Mouse (Mus musculus) hindbrain, embryonic 14.5 days (tissue): ENCODE measurements at regions not wholly inside any gene's neighbourhood (a gene's known extent, or its start where the extent isn't known, plus 50 kb on each side); places are given as distances from the start of the nearest gene placed in this dataset.

Experiments used
- ATAC-seq: fragments of 200-750 bp; cut with Nextera tagmentation; 2 replicates; pipeline ENCODE4 v1.8.0; 2017; ENCODE audit warnings: moderate number of reproducible peaks, mild to moderate bottlenecking, moderate TSS enrichment, moderate library complexity; ENCODE audit not compliant: low FRiP score
- DNase-seq: peaks from one replicate; pipeline ENCODE4 v3.0.0-alpha.2; 2015; ENCODE audit warnings: low spot score
- H3K27ac ChIP-seq: fragments of 300-500 bp; sonication (generic); 2 replicates; pipeline ENCODE4 v1.5.1; 2014; ENCODE audit warnings: mild to moderate bottlenecking, moderate library complexity
- H3K27me3 ChIP-seq: fragments of 300-500 bp; sonication (generic); 2 replicates; pipeline ENCODE4 v1.6.1; 2014; ENCODE audit warnings: mild to moderate bottlenecking, low read length, mixed read lengths; ENCODE audit not compliant: control insufficient read depth, insufficient read depth
- H3K36me3 ChIP-seq: fragments of 300-500 bp; sonication (generic); replicated peaks from 2 replicates; pipeline ENCODE4 v1.6.1; 2014; ENCODE audit not compliant: control insufficient read depth, insufficient read depth
- H3K4me1 ChIP-seq: fragments of 300-500 bp; sonication (generic); replicated peaks from 2 replicates; pipeline ENCODE4 v1.6.1; 2014; ENCODE audit warnings: antibody characterized with exemption, low read length, mixed read lengths; ENCODE audit not compliant: control insufficient read depth, insufficient read depth
- H3K4me2 ChIP-seq: fragments of 300-500 bp; sonication (generic); replicated peaks from 2 replicates; pipeline ENCODE4 v1.6.1; 2014; ENCODE audit warnings: mild to moderate bottlenecking, moderate library complexity
- H3K4me3 ChIP-seq: fragments of 300-500 bp; sonication (generic); replicated peaks from 2 replicates; pipeline ENCODE4 v1.5.1; 2014; ENCODE audit warnings: mild to moderate bottlenecking, low read length
- H3K9ac ChIP-seq: fragments of 300-500 bp; sonication (generic); 2 replicates; pipeline ENCODE4 v1.6.1; 2014
- H3K9me3 ChIP-seq: fragments of 300-500 bp; sonication (generic); 2 replicates; pipeline ENCODE4 v1.6.1; 2016; ENCODE audit warnings: low read length; ENCODE audit not compliant: control insufficient read depth
- WGBS: fragments of 180-500 bp; shearing (Covaris S2); extraction: QIAGEN DNeasy Blood & Tissue Kit; methylation state at CpG from one replicate; pipeline ENCODE4 v1.1.7; 2014; 5-methylcytosine and 5-hydroxymethylcytosine counted together

- ATAC-seq: no peak
- H3K4me2 ChIP-seq: no peak overlapping the region
- H3K4me3 ChIP-seq: no peak overlapping the region
- H3K4me1 ChIP-seq: no peaks in the 10 kb centered on the region
- no peak overlapping the region for H3K9ac ChIP-seq
- H3K36me3 ChIP-seq: no peaks in the 10 kb centered on the region
- H3K27me3 ChIP-seq: no peaks in the 10 kb centered on the region
- H3K27ac ChIP-seq: no peak overlapping the region
- H3K9me3 ChIP-seq: no peaks in the 10 kb centered on the region
- WGBS: 86% methylated on average over 1 of the region's 1 CpGs
- DNase-seq: no peak
Measured at GRCm38 (mm10) chr3:156341484-156341883, 220.1 kb upstream of the Negr1 start.

GRCm38 (mm10) chr3:156351727-156352126 is 209.9 kb upstream of the Negr1 start:
- Histone ChIP-seq H3K27ac (no peak overlapping the region), H3K4me2 (no peak overlapping the region), H3K9ac (no peak overlapping the region), H3K4me1 (0 out of 2 replicates have a peak, but pooled peaks cover 5% of the 10 kb centered on the region), H3K36me3 (no peaks in the 10 kb centered on the region), H3K9me3 (no peaks in the 10 kb centered on the region), H3K27me3 (no peaks in the 10 kb centered on the region), H3K4me3 (no peak overlapping the region)
- 64% methylated on average over 4 of the region's 4 CpGs for WGBS
- no peak for ATAC-seq
- no peak for DNase-seq

GRCm38 (mm10) chr3:156353430-156353829 is 208.2 kb upstream of the Negr1 start:
- no peak for ATAC-seq
- DNase-seq: no peak
- Histone ChIP-seq H3K27me3 (no peaks in the 10 kb centered on the region), H3K4me1 (0 out of 2 replicates have a peak, but pooled peaks cover 5% of the 10 kb centered on the region), H3K4me2 (no peak overlapping the region), H3K9ac (no peak overlapping the region), H3K36me3 (no peaks in the 10 kb centered on the region), H3K27ac (no peak overlapping the region), H3K9me3 (no peaks in the 10 kb centered on the region), H3K4me3 (no peak overlapping the region)
- 55% methylated on average over 3 of the region's 3 CpGs for WGBS

- no peak for DNase-seq
- H3K4me3 ChIP-seq: no peak overlapping the region
- 54% methylated on average over 9 of the region's 9 CpGs for WGBS
Measured at GRCm38 (mm10) chr3:156353841-156354473, 207.6 kb upstream of the Negr1 start.

GRCm38 (mm10) chr3:156368669-156369343 is 192.8 kb upstream of the Negr1 start:
- Histone ChIP-seq H3K4me2 (no peak overlapping the region), H3K9me3 (no peaks in the 10 kb centered on the region), H3K36me3 (no peaks in the 10 kb centered on the region), H3K4me3 (no peak overlapping the region), H3K27ac (no peak overlapping the region), H3K9ac (no peak overlapping the region), H3K27me3 (no peaks in the 10 kb centered on the region), H3K4me1 (no peaks in the 10 kb centered on the region)
- DNase-seq (no peak), ATAC-seq (no peak)
- 84% methylated on average over 3 of the region's 3 CpGs for WGBS

More at GRCm38 (mm10) chr3:156353841-156354473, 207.6 kb upstream of the Negr1 start:
- 0 out of 2 replicates have a peak, but pooled peaks cover 5% of the 10 kb centered on the region for H3K4me1 ChIP-seq
- H3K36me3 ChIP-seq: no peaks in the 10 kb centered on the region
- no peak overlapping the region for H3K27ac ChIP-seq
- H3K9me3 ChIP-seq: no peaks in the 10 kb centered on the region
- no peak overlapping the region for H3K9ac ChIP-seq
- 0 out of 2 replicates have a peak, but pooled peaks have one; percentile 14 for ATAC-seq
- H3K27me3 ChIP-seq: no peaks in the 10 kb centered on the region
- no peak overlapping the region for H3K4me2 ChIP-seq

GRCm38 (mm10) chr3:156376717-156377116 is 184.9 kb upstream of the Negr1 start:
- no peak overlapping the region for H3K4me2 ChIP-seq
- no peaks in the 10 kb centered on the region for H3K9me3 ChIP-seq
- no peak overlapping the region for H3K27ac ChIP-seq
- H3K9ac ChIP-seq: no peak overlapping the region
- no peaks in the 10 kb centered on the region for H3K4me1 ChIP-seq
- ATAC-seq (no peak), DNase-seq (no peak)
- no peak overlapping the region for H3K4me3 ChIP-seq
- no peaks in the 10 kb centered on the region for H3K27me3 ChIP-seq
- H3K36me3 ChIP-seq: no peaks in the 10 kb centered on the region

- Histone ChIP-seq H3K4me3 (no peak overlapping the region), H3K4me2 (no peak overlapping the region), H3K36me3 (no peaks in the 10 kb centered on the region), H3K4me1 (no peaks in the 10 kb centered on the region), H3K9ac (no peak overlapping the region), H3K27me3 (no peaks in the 10 kb centered on the region), H3K27ac (no peak overlapping the region), H3K9me3 (no peaks in the 10 kb centered on the region)
- ATAC-seq (no peak), DNase-seq (no peak)
Measured at GRCm38 (mm10) chr3:156382919-156383318, 178.7 kb upstream of the Negr1 start.

- Histone ChIP-seq H3K27me3 (no peaks in the 10 kb centered on the region), H3K4me3 (no peak overlapping the region), H3K36me3 (no peaks in the 10 kb centered on the region), H3K9ac (no peak overlapping the region), H3K4me1 (no peaks in the 10 kb centered on the region), H3K9me3 (no peaks in the 10 kb centered on the region), H3K4me2 (no peak overlapping the region), H3K27ac (no peak overlapping the region)
- 93% methylated on average over 3 of the region's 3 CpGs for WGBS
- ATAC-seq: no peak
- no peak for DNase-seq
Measured at GRCm38 (mm10) chr3:156406136-156406535, 155.5 kb upstream of the Negr1 start.

GRCm38 (mm10) chr3:156407112-156407511 is 154.5 kb upstream of the Negr1 start:
- no peak overlapping the region for H3K4me3 ChIP-seq
- no peaks in the 10 kb centered on the region for H3K36me3 ChIP-seq
- H3K27me3 ChIP-seq: no peaks in the 10 kb centered on the region
- H3K4me1 ChIP-seq: no peaks in the 10 kb centered on the region
- no peak overlapping the region for H3K9ac ChIP-seq
- 89% methylated on average over 2 of the region's 2 CpGs for WGBS
- no peak overlapping the region for H3K4me2 ChIP-seq
- no peaks in the 10 kb centered on the region for H3K9me3 ChIP-seq
- DNase-seq (no peak), ATAC-seq (no peak)
- H3K27ac ChIP-seq: no peak overlapping the region
